Mouse (Mus musculus): ENCODE results near the gene Gpsm1. TPM values are rescaled to one million over a fixed set of nuclear protein-coding genes. Genes with fewer than 3 reads are reported as not detected.

The Gpsm1 gene
- total and polyA plus RNA-seq, 2 experiments from 2014 or later: 155 to 330 TPM

DNA sequence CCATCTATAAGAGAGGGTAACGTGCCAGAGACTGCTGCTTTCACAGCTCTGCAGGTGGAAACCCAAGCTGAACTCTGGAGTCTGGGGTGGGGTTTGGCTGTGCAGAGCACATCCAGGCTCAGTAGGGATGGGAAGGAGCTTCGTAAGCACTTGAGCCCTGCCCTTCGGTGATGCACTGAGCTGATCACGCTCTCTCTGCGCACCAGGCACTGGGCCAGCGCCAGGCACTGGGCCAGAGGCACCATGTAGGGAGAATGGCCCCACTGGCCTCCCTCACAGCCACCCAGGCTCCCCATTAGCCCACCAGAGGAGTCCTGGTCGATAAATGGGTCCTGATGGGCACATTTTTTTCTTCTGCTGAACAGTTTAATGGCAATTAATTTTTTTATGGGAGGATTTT is 29.5 kb upstream of the Gpsm1 start:
- ATAC-seq (0 out of 2 replicates have a peak, but pooled peaks have one; percentile 35), DNase-seq (ENCODE audit: low spot score) (peak; percentile 57)
- Histone ChIP-seq H3K4me3 (ENCODE audit: low read length) (no peak overlapping the region), H3K27me3 (ENCODE audit: insufficient read depth, low read length) (no peaks in the 10 kb centered on the region), H3K4me2 (ENCODE audit: low read depth, low read length) (no peak overlapping the region), H3K9ac (replicated peaks; ENCODE audit: low read length) (no peak overlapping the region), H3K27ac (no peak overlapping the region), H3K36me3 (ENCODE audit: insufficient read depth, low read length) (no peaks in the 10 kb centered on the region), H3K9me3 (ENCODE audit: low read length) (no peaks in the 10 kb centered on the region), H3K4me1 (ENCODE audit: insufficient read depth, low read length) (peaks cover 4% of the 10 kb centered on the region; the same call in 1 of the 2 replicates)
- WGBS: 28% methylated on average over 7 of the region's 7 CpGs
- no peak for TF ChIP-seq CTCF (IDR thresholded peaks at IDR 0.05; ENCODE audit: low read depth)

DNA sequence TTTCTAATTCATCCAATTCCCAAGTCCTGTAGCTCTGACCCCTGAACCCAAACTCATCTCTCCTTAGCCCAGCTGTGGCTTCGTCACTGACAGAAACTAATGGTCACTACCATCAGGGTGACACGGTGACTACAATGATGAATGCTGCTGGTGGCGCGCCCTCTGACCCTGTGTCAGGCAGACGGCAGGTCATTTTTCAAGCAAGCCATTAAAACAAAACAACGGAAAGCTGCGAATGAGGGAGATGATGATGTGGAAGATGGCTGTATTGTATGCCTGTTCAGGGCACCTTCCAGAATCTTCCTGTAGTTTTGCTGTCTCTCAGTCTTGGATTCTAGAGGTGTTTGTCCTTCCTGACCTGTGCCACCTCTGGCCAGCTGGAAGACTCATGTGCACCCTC is 28.9 kb upstream of the Gpsm1 start:
- no peak for ATAC-seq
- no peaks in the 10 kb centered on the region for H3K9me3 ChIP-seq (ENCODE audit: low read length)
- H3K27me3 ChIP-seq (ENCODE audit: insufficient read depth, low read length): no peaks in the 10 kb centered on the region
- H3K9ac ChIP-seq (replicated peaks; ENCODE audit: low read length): no peak overlapping the region
- peaks cover 4% of the 10 kb centered on the region; the same call in 1 of the 2 replicates for H3K4me1 ChIP-seq (ENCODE audit: insufficient read depth, low read length)
- no peak for DNase-seq (ENCODE audit: low spot score)
- no peak overlapping the region for H3K4me3 ChIP-seq (ENCODE audit: low read length)
- 45% methylated on average over 7 of the region's 7 CpGs for WGBS
- TF ChIP-seq CTCF (IDR thresholded peaks at IDR 0.05; ENCODE audit: low read depth): no peak
- no peaks in the 10 kb centered on the region for H3K36me3 ChIP-seq (ENCODE audit: insufficient read depth, low read length)
- no peak overlapping the region for H3K4me2 ChIP-seq (ENCODE audit: low read depth, low read length)
- no peak overlapping the region for H3K27ac ChIP-seq

DNA sequence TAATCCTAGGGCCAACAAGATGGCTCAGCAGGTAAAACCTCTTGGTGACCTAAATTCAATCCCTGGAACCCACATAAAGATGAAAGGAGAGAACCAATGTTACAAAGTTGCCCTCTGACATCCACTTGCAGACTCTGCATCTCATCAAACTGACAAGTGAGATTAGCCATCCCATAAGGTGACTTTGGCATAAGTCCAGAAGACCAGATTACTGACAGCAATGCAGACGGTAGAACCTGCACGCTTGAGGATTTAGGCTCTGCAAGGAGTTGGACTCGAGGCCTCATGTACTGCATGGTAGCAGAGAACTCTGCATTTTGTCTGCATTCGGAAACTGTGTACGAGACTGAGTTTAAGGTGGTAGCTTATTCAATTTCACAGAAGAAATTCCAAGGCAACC is 25.2 kb upstream of the Gpsm1 start:
- H3K27ac ChIP-seq: no peak overlapping the region
- no peak overlapping the region for H3K9ac ChIP-seq (replicated peaks; ENCODE audit: low read length)
- no peaks in the 10 kb centered on the region for H3K27me3 ChIP-seq (ENCODE audit: insufficient read depth, low read length)
- no peak for TF ChIP-seq CTCF (IDR thresholded peaks at IDR 0.05; ENCODE audit: low read depth)
- peaks cover 4% of the 10 kb centered on the region; the same call in 1 of the 2 replicates for H3K4me1 ChIP-seq (ENCODE audit: insufficient read depth, low read length)
- peak; percentile 66 for DNase-seq (ENCODE audit: low spot score)
- H3K9me3 ChIP-seq (ENCODE audit: low read length): no peaks in the 10 kb centered on the region
- 78% methylated on average over 5 of the region's 5 CpGs for WGBS
- no peaks in the 10 kb centered on the region for H3K36me3 ChIP-seq (ENCODE audit: insufficient read depth, low read length)
- no peak for ATAC-seq
- H3K4me2 ChIP-seq (ENCODE audit: low read depth, low read length): no peak overlapping the region
- H3K4me3 ChIP-seq (ENCODE audit: low read length): no peak overlapping the region

DNA sequence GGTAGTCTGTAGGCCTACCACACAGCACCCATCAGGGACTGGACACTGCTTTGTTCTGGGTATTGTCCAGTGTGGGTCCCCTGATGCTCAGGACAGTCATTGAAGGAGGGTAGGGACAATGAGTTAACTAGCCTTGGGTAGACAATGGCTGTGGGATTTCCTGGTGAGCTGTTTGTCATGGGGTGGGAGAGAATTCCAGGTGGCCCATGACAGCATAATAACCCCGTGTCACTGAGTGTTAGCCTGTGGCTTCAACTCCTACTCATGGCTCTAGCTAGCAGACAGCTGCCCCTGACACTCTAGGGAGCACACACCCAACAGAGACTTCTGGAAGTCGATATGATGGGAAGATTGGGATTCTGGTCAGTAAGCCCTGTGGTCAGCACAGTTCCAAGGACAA is 20.9 kb upstream of the Gpsm1 start, which contains the start of gene Ccdc187:
Gene Ccdc187, minus strand, starts transcription at position 101 of the 400 bp plus-strand sequence.
- WGBS: 58% methylated on average over 2 of the region's 2 CpGs
- Histone ChIP-seq H3K9ac (replicated peaks; ENCODE audit: low read length) (no peak within 1 kb of the TSS), H3K36me3 (ENCODE audit: insufficient read depth, low read length) (no peaks in the 10 kb centered on the region), H3K4me2 (ENCODE audit: low read depth, low read length) (no peak within 1 kb of the TSS), H3K4me3 (ENCODE audit: low read length) (no peak within 1 kb of the TSS), H3K4me1 (ENCODE audit: insufficient read depth, low read length) (peaks cover 29% of the 10 kb centered on the region), H3K9me3 (ENCODE audit: low read length) (no peaks in the 10 kb centered on the region), H3K27me3 (ENCODE audit: insufficient read depth, low read length) (no peaks in the 10 kb centered on the region), H3K27ac (no peak within 1 kb of the TSS)
- DNase-seq (ENCODE audit: low spot score) (no peak), ATAC-seq (no peak)
- no peak for TF ChIP-seq CTCF (IDR thresholded peaks at IDR 0.05; ENCODE audit: low read depth)

DNA sequence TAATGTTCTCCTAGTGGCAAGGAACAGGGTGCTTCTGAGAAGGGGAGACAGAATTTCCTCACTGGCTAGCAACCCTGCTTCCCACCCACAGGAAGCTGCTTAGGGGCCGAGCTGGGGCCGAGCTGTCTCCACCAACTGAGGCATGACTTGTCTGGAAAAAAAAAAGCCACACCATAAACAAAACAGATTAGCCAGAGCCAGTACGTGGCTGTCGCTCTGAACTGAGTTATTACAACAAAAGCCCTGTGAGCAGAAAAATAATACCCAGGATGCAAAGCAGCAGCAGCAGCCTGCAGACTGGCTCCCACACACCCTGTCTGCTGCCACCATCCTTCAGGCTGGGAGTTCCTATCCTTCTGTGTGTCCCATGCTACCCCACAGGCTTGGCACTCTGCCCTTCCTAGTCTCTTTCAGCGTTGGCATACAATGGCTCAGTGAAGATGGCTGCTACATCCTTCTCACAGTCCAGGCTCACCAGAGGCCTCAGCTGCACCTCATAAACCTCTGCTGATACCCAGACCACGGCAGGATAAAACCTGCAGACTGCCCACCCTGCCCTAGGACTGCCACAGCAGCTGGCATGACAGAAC is 18.6 kb upstream of the Gpsm1 start:
- DNase-seq (ENCODE audit: low spot score) (peak; percentile 64), ATAC-seq (no peak; the same call in 1 of the 2 replicates)
- TF ChIP-seq CTCF (IDR thresholded peaks at IDR 0.05; ENCODE audit: low read depth): no peak
- peaks cover 37% of the 10 kb centered on the region for H3K4me1 ChIP-seq (ENCODE audit: insufficient read depth, low read length)
- 13% methylated on average over 6 of the region's 6 CpGs for WGBS
- no peaks in the 10 kb centered on the region for H3K9me3 ChIP-seq (ENCODE audit: low read length)
- H3K27me3 ChIP-seq (ENCODE audit: insufficient read depth, low read length): no peaks in the 10 kb centered on the region
- H3K4me3 ChIP-seq (ENCODE audit: low read length): no peak overlapping the region
- no peak overlapping the region for H3K9ac ChIP-seq (replicated peaks; ENCODE audit: low read length)
- H3K27ac ChIP-seq: peak overlapping the region; percentile 90
- H3K36me3 ChIP-seq (ENCODE audit: insufficient read depth, low read length): no peaks in the 10 kb centered on the region
- no peak overlapping the region for H3K4me2 ChIP-seq (ENCODE audit: low read depth, low read length)

DNA sequence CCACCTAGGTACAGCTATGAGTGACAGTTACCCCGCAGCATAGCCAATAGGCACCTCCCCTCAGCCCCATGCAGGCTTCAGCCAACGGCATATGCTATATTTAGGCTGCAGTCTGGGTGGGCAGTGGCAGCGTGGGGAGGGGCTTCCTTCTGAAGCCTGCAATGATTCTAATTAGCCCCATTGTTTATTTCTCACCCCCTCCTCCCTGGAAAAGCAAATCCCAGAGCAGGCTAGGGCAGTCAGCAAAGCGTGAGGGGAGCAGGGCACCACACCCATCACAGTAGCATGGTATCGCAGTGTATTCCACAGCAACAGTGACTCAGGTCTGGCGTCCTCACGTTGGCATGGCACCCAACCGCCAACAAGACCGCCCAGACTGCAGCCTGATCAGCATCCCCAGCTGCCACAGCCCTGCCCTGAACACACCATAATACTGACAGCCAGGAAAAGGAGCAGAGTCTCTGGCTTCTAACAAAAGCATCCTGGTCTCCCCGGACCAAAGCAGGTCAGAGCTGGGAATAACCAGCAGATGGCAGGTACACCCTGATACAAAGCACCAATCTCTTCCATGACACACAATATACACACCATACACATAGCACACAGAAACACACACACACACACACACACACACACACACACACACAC is 17.0 kb upstream of the Gpsm1 start:
- ATAC-seq (peak; percentile 85), DNase-seq (ENCODE audit: low spot score) (peak; percentile 83)
- H3K9me3 ChIP-seq (ENCODE audit: low read length): no peaks in the 10 kb centered on the region
- peak; percentile 41 for TF ChIP-seq CTCF (IDR thresholded peaks at IDR 0.05; ENCODE audit: low read depth)
- H3K27me3 ChIP-seq (ENCODE audit: insufficient read depth, low read length): no peaks in the 10 kb centered on the region
- WGBS: 1% methylated on average over 10 of the region's 10 CpGs
- H3K4me2 ChIP-seq (ENCODE audit: low read depth, low read length): peak overlapping the region; percentile 24
- no peaks in the 10 kb centered on the region for H3K36me3 ChIP-seq (ENCODE audit: insufficient read depth, low read length)
- H3K4me1 ChIP-seq (ENCODE audit: insufficient read depth, low read length): peaks cover 37% of the 10 kb centered on the region
- H3K4me3 ChIP-seq (ENCODE audit: low read length): no peak overlapping the region
- H3K9ac ChIP-seq (replicated peaks; ENCODE audit: low read length): peak overlapping the region; percentile 40; the same call in 1 of the 2 replicates
- H3K27ac ChIP-seq: peak overlapping the region; percentile 90

DNA sequence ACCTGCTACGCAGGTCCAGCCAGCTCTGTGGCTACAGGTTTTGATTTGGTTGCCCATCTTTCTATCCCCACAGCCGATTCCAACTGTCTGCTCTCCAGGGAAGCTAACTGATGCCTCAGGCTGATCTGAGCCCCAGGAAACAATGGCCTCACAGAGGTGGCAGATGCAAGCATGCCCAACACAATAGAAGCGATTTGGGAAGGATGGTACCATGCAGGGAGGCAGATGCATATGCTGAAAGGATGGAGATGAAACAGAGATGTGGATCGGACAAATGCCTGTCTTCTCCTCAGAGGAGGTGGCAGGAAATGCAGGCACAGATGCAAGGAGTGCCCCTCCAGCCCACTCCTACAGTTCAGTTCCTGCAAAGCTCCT is 16.5 kb upstream of the Gpsm1 start:
- H3K27ac ChIP-seq: peak overlapping the region; percentile 90
- 9% methylated on average over 4 of the region's 4 CpGs for WGBS
- H3K9me3 ChIP-seq (ENCODE audit: low read length): no peaks in the 10 kb centered on the region
- DNase-seq (ENCODE audit: low spot score) (peak; percentile 40), ATAC-seq (peak; percentile 7)
- peaks cover 37% of the 10 kb centered on the region for H3K4me1 ChIP-seq (ENCODE audit: insufficient read depth, low read length)
- H3K4me2 ChIP-seq (ENCODE audit: low read depth, low read length): peak overlapping the region; percentile 24
- H3K36me3 ChIP-seq (ENCODE audit: insufficient read depth, low read length): no peaks in the 10 kb centered on the region
- no peaks in the 10 kb centered on the region for H3K27me3 ChIP-seq (ENCODE audit: insufficient read depth, low read length)
- H3K4me3 ChIP-seq (ENCODE audit: low read length): no peak overlapping the region
- H3K9ac ChIP-seq (replicated peaks; ENCODE audit: low read length): peak overlapping the region; percentile 40
- TF ChIP-seq CTCF (IDR thresholded peaks at IDR 0.05; ENCODE audit: low read depth): no peak
